Mouse (Mus musculus) CH12.LX (cell line): ENCODE measurements around the gene Mien1. TPM values are rescaled to one million over a fixed set of nuclear protein-coding genes. Genes with fewer than 3 reads are reported as not detected.

Source experiments
- DNase-seq: peaks from one replicate; pipeline ENCODE4 v3.0.0-alpha.2; 2013; ENCODE audit errors: extremely low read depth
- H3K27ac ChIP-seq: 2 replicates; pipeline ENCODE4 v1.5.1; 2012; ENCODE audit warnings: low read depth, mild to moderate bottlenecking, control low read depth, moderate library complexity; ENCODE audit not compliant: insufficient read depth
- H3K27me3 ChIP-seq: replicated peaks from 2 replicates; pipeline ENCODE3; 2012; ENCODE audit warnings: inconsistent platforms
- H3K36me3 ChIP-seq, 2 experiments: replicated peaks in 1 of 2; 2 replicates each; pipeline versions ENCODE3 to v1.6.1; 2012; ENCODE audit warnings: inconsistent platforms in 1 of 2, low read length in 1 of 2, mild to moderate bottlenecking in 1 of 2, mixed read lengths in 1 of 2, moderate library complexity in 1 of 2; ENCODE audit not compliant: control insufficient read depth in 1 of 2, insufficient read depth in 1 of 2
- H3K4me1 ChIP-seq, 2 experiments: 2 replicates each; pipeline ENCODE4 v1.6.1; 2012; ENCODE audit warnings: inconsistent platforms in 1 of 2, moderate library complexity in 1 of 2; ENCODE audit not compliant: insufficient read depth in 2 of 2, control insufficient read depth in 1 of 2
- H3K4me2 ChIP-seq: 2 replicates; pipeline ENCODE4 v1.6.1; 2012; ENCODE audit warnings: low read depth, mild to moderate bottlenecking, control low read depth; ENCODE audit not compliant: poor library complexity, insufficient read depth, severe bottlenecking
- H3K4me3 ChIP-seq, 3 experiments: fragments of 150-350 bp in 1 of 3; sonication (generic) in 1 of 3; replicated peaks in 1 of 3; 2 replicates each; pipeline versions ENCODE3 to v1.5.1; 2011 to 2012; ENCODE audit warnings: low read depth in 2 of 3, low read length in 2 of 3, mild to moderate bottlenecking in 2 of 3, moderate library complexity in 2 of 3, control low read depth in 1 of 3, improper control_type of control experiment in 1 of 3, inconsistent platforms in 1 of 3, mixed read lengths in 1 of 3; ENCODE audit not compliant: poor library complexity in 1 of 3
- H3K79me2 ChIP-seq: replicated peaks from 2 replicates; pipeline ENCODE4 v1.6.1; 2012; ENCODE audit warnings: mild to moderate bottlenecking, moderate library complexity; ENCODE audit not compliant: control insufficient read depth, poor library complexity, insufficient read depth, severe bottlenecking; ENCODE audit errors: extremely low read depth
- H3K9ac ChIP-seq: 2 replicates; pipeline ENCODE4 v1.6.1; 2012; ENCODE audit warnings: low read depth, mild to moderate bottlenecking, control low read depth, moderate library complexity; ENCODE audit not compliant: insufficient read depth
- H3K9me3 ChIP-seq: replicated peaks from 2 replicates; pipeline ENCODE3; 2012; ENCODE audit warnings: low read length, inconsistent platforms, mixed read lengths
- BHLHE40 ChIP-seq: IDR thresholded peaks from 2 replicates; pipeline ENCODE4 v1.6.1; 2011; ENCODE audit warnings: mild to moderate bottlenecking, low read depth, low read length, improper control_type of control experiment
- CTCF ChIP-seq, 2 experiments: IDR thresholded peaks in 1 of 2; conservative IDR thresholded peaks in 1 of 2; 2 replicates each; pipeline ENCODE4 v1.5.1; 2011 to 2012; ENCODE audit warnings: low read depth in 2 of 2, low read length in 2 of 2, improper control_type of control experiment in 1 of 2, inconsistent platforms in 1 of 2, mild to moderate bottlenecking in 1 of 2, moderate library complexity in 1 of 2
- GABPA ChIP-seq: IDR thresholded peaks from 2 replicates; pipeline ENCODE4 v1.6.1; 2012; ENCODE audit warnings: low read depth, low read length, improper control_type of control experiment, inconsistent platforms; ENCODE audit not compliant: insufficient replicate concordance
- MAFK ChIP-seq: IDR thresholded peaks from 2 replicates; pipeline ENCODE4 v1.6.1; 2011; ENCODE audit warnings: low read length, improper control_type of control experiment; ENCODE audit not compliant: insufficient replicate concordance
- MXI1 ChIP-seq: IDR thresholded peaks from 2 replicates; pipeline ENCODE4 v1.6.1; 2011; ENCODE audit warnings: mild to moderate bottlenecking, low read depth, low read length, improper control_type of control experiment
- MYC ChIP-seq: IDR thresholded peaks from 2 replicates; pipeline ENCODE4 v1.6.1; 2011; ENCODE audit warnings: low read depth, mild to moderate bottlenecking, improper control_type of control experiment, low read length
- POLR2AphosphoS2 ChIP-seq: IDR thresholded peaks from 2 replicates; pipeline ENCODE4 v1.6.1; 2011; ENCODE audit warnings: low read depth, low read length, improper control_type of control experiment
- RAD21 ChIP-seq: IDR thresholded peaks from 2 replicates; pipeline ENCODE4 v1.6.1; 2011; ENCODE audit warnings: low read depth, mild to moderate bottlenecking, low read length, improper control_type of control experiment, moderate library complexity
- RCOR1 ChIP-seq: conservative IDR thresholded peaks from 2 replicates; pipeline ENCODE4 v1.6.1; 2012; ENCODE audit warnings: low read depth, mild to moderate bottlenecking, inconsistent platforms, low read length, improper control_type of control experiment
- SMC3 ChIP-seq: IDR thresholded peaks from 2 replicates; pipeline ENCODE4 v1.6.1; 2011; ENCODE audit warnings: low read depth, low read length, improper control_type of control experiment
- TBP ChIP-seq: conservative IDR thresholded peaks from 2 replicates; pipeline ENCODE4 v1.6.1; 2011; ENCODE audit warnings: low read depth, low read length, improper control_type of control experiment
- UBTF ChIP-seq: IDR thresholded peaks from 2 replicates; pipeline ENCODE4 v1.6.1; 2012; ENCODE audit warnings: low read depth, mild to moderate bottlenecking, inconsistent platforms, low read length, improper control_type of control experiment, moderate library complexity
- ZMIZ1 ChIP-seq: IDR thresholded peaks from 2 replicates; pipeline ENCODE4 v1.6.1; 2012; ENCODE audit warnings: low read depth, mild to moderate bottlenecking, inconsistent platforms, low read length, improper control_type of control experiment
- dilution Hi-C: fragments of 300-500 bp; cut with MboI; formaldehyde crosslinking; loops from 2 replicates; pipeline ENCODE4 v1.14.3; 2020; ENCODE audit warnings: low sequenced_read_pairs; ENCODE audit not compliant: extremely low pct_unique_long_range_greater_than_20kb, extremely low pct_ligation_motif_present
- in situ Hi-C: fragments of 300-500 bp; cut with MboI; formaldehyde crosslinking; loops from 3 replicates; pipeline ENCODE4 v1.14.3; 2019; ENCODE audit warnings: low sequenced_read_pairs, low pct_ligation_motif_present, low pct_unique_long_range_greater_than_20kb, mixed read lengths
- polyA plus RNA-seq: library from polyadenylated mRNA; unstranded; fragments of >175 nt; gene quantifications from 2 replicates; pipeline ENCODE4 v1.2.1, GENCODE M21; 2012; ENCODE audit warnings: low read depth; ENCODE audit not compliant: insufficient read length
- total RNA-seq, 2 experiments: library from RNA; depleted of rRNA; stranded (reverse); fragments of 300-350 nt in 1 of 2; fragments of >200 nt in 1 of 2; gene quantifications; 2 replicates each; pipeline ENCODE4 v1.2.3; 2012 to 2014

Gene Mien1
- total and polyA plus RNA-seq, 3 experiments = 84.7 to 129 (median 94.6) TPM

DNA sequence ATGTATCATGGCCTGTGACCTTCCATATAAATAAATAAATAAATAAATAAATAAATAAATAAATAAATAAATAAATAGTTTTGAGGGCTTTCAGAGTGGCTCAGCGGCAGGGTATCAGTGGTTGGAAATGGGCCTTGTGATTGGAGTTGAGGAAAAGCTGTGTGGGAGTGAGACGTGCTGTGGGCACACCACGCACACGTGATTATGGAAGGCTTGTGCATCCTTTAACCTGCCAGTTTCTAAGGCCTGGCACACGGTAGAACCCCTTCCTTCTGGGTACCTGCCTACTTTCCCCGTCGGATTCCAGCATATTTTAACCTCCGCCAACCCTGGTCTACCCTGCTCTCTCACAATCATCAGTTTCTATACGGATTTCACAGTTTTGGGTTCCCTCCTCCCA is 18.2 kb upstream of the Mien1 start:
- H3K27ac ChIP-seq = peak overlapping the region; percentile 54; the same call in 1 of the 2 replicates
- in situ Hi-C loops = no loop called here
- dilution Hi-C loops = no loop called here

DNA sequence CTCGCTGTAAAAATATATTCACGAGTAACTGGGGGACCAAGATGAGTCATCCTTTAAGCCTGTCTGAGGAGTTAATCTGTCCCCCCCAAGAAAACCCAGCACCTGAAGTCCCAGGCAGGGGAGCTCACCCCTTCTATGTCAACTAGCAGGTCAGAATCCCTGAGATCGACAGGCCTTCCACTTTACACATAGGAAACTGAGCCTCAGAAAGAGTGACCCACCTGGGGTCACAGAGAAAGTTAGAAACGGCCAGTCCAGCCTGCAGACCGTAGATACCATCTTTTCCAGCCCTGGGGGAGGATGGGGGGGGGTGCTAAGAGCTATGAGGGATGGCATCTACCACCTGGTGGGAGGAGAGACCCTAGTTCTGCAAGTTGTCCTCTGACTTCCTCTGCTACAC is 17.8 kb upstream of the Mien1 start:
- Histone ChIP-seq H3K79me2 (no peaks in the 10 kb centered on the region), H3K4me3 (peak overlapping the region in 1 of 3 experiments; percentile 2), H3K9ac (peak overlapping the region; percentile 51; the same call in 1 of the 2 replicates), H3K9me3 (peaks cover 5% of the 10 kb centered on the region), H3K36me3 (peaks cover 19 to 44% of the 10 kb centered on the region in 2 experiments), H3K27me3 (no peaks in the 10 kb centered on the region), H3K4me1 (peaks cover 24 to 50% of the 10 kb centered on the region in 2 experiments), H3K4me2 (peak overlapping the region; percentile 73; the same call in 1 of the 2 replicates), H3K27ac (no peak overlapping the region)
- in situ Hi-C loops (no loop called here), dilution Hi-C loops (no loop called here)
- TF ChIP-seq MXI1 = 0 out of 2 replicates have a peak, but pooled peaks have one; percentile 15
- TF ChIP-seq POLR2AphosphoS2 = 0 out of 2 replicates have a peak, but pooled peaks have one; percentile 56
- no peak for TF ChIP-seq RCOR1
- no peak for DNase-seq

More for the DNA sequence above, 18.2 kb upstream of the Mien1 start:
- Histone ChIP-seq H3K4me2 (peak overlapping the region; percentile 73), H3K79me2 (no peaks in the 10 kb centered on the region), H3K9ac (peak overlapping the region; percentile 51), H3K4me3 (peak overlapping the region; percentile 36 to 61 (median 53)), H3K9me3 (peaks cover 5% of the 10 kb centered on the region), H3K36me3 (peaks cover 19 to 41% of the 10 kb centered on the region in 2 experiments), H3K4me1 (peaks cover 25 to 51% of the 10 kb centered on the region in 2 experiments), H3K27me3 (no peaks in the 10 kb centered on the region)
- DNase-seq = no peak
- TF ChIP-seq BHLHE40 = peak; percentile 82
- no peak for TF ChIP-seq MAFK

DNA sequence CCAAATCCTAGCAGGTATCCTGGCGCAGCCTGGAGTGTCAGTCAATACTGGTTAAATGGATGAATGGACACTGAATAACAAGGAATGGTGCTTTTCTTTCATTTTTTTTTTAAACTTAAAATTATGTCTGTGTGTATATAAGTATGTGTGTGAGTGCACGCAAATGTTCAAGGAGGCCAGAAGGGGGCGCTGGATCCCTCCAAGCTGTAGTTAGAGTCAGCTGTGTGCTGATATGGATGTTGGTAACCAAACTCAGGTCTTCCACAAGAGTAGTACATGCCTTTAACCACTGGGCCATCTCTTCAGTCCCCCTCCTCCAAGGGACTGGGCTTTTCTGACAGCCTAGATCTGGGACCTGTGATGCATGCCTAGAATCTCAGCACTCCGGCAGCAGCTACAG is 16.7 kb upstream of the Mien1 start:
- TF ChIP-seq GABPA (no peak), RCOR1 (no peak), CTCF (conservative IDR thresholded peaks at IDR 0.05 in 1 of 2, IDR thresholded peaks at IDR 0.05 in 1 of 2; ENCODE audit: low read depth in 2 of 2, low read length in 2 of 2) (peak; percentile 25 to 63; a peak in 3 of 4 replicates), SMC3 (peak; percentile 38), UBTF (no peak), RAD21 (peak; percentile 38), TBP (no peak), ZMIZ1 (0 out of 2 replicates have a peak, but pooled peaks have one; percentile 9), MYC (no peak)
- Histone ChIP-seq H3K9ac (no peak overlapping the region), H3K27ac (no peak overlapping the region), H3K27me3 (no peaks in the 10 kb centered on the region), H3K4me1 (peaks cover 23 to 49% of the 10 kb centered on the region in 2 experiments), H3K4me3 (no peak overlapping the region), H3K4me2 (no peak overlapping the region), H3K79me2 (no peaks in the 10 kb centered on the region), H3K36me3 (peaks cover 19 to 46% of the 10 kb centered on the region in 2 experiments), H3K9me3 (peaks cover 5% of the 10 kb centered on the region)
- in situ Hi-C loops (no loop called here), dilution Hi-C loops (no loop called here)
- DNase-seq = no peak
